Mouse (Mus musculus) CH12.LX (cell line): ENCODE data around the gene Gper1. TPM values are rescaled to one million over a fixed set of nuclear protein-coding genes. Genes with fewer than 3 reads are reported as not detected.

Experiments
- DNase-seq: peaks from one replicate; pipeline ENCODE4 v3.0.0-alpha.2; 2013; ENCODE audit errors: extremely low read depth
- H3K27ac ChIP-seq: 2 replicates; pipeline ENCODE4 v1.5.1; 2012; ENCODE audit warnings: low read depth, mild to moderate bottlenecking, control low read depth, moderate library complexity; ENCODE audit not compliant: insufficient read depth
- H3K27me3 ChIP-seq: replicated peaks from 2 replicates; pipeline ENCODE3; 2012; ENCODE audit warnings: inconsistent platforms
- H3K36me3 ChIP-seq, 2 experiments: replicated peaks in 1 of 2; 2 replicates each; pipeline versions ENCODE3 to v1.6.1; 2012; ENCODE audit warnings: inconsistent platforms in 1 of 2, low read length in 1 of 2, mild to moderate bottlenecking in 1 of 2, mixed read lengths in 1 of 2, moderate library complexity in 1 of 2; ENCODE audit not compliant: control insufficient read depth in 1 of 2, insufficient read depth in 1 of 2
- H3K4me1 ChIP-seq, 2 experiments: 2 replicates each; pipeline ENCODE4 v1.6.1; 2012; ENCODE audit warnings: inconsistent platforms in 1 of 2, moderate library complexity in 1 of 2; ENCODE audit not compliant: insufficient read depth in 2 of 2, control insufficient read depth in 1 of 2
- H3K4me2 ChIP-seq: 2 replicates; pipeline ENCODE4 v1.6.1; 2012; ENCODE audit warnings: low read depth, mild to moderate bottlenecking, control low read depth; ENCODE audit not compliant: poor library complexity, insufficient read depth, severe bottlenecking
- H3K4me3 ChIP-seq, 3 experiments: fragments of 150-350 bp in 1 of 3; sonication (generic) in 1 of 3; replicated peaks in 1 of 3; 2 replicates each; pipeline versions ENCODE3 to v1.5.1; 2011 to 2012; ENCODE audit warnings: low read depth in 2 of 3, low read length in 2 of 3, mild to moderate bottlenecking in 2 of 3, moderate library complexity in 2 of 3, control low read depth in 1 of 3, improper control_type of control experiment in 1 of 3, inconsistent platforms in 1 of 3, mixed read lengths in 1 of 3; ENCODE audit not compliant: poor library complexity in 1 of 3
- H3K79me2 ChIP-seq: replicated peaks from 2 replicates; pipeline ENCODE4 v1.6.1; 2012; ENCODE audit warnings: mild to moderate bottlenecking, moderate library complexity; ENCODE audit not compliant: control insufficient read depth, poor library complexity, insufficient read depth, severe bottlenecking; ENCODE audit errors: extremely low read depth
- H3K9ac ChIP-seq: 2 replicates; pipeline ENCODE4 v1.6.1; 2012; ENCODE audit warnings: low read depth, mild to moderate bottlenecking, control low read depth, moderate library complexity; ENCODE audit not compliant: insufficient read depth
- H3K9me3 ChIP-seq: replicated peaks from 2 replicates; pipeline ENCODE3; 2012; ENCODE audit warnings: low read length, inconsistent platforms, mixed read lengths
- BHLHE40 ChIP-seq: IDR thresholded peaks from 2 replicates; pipeline ENCODE4 v1.6.1; 2011; ENCODE audit warnings: mild to moderate bottlenecking, low read depth, low read length, improper control_type of control experiment
- CHD1 ChIP-seq: IDR thresholded peaks from 2 replicates; pipeline ENCODE4 v1.6.1; 2012; ENCODE audit warnings: low read depth, low read length, improper control_type of control experiment, inconsistent platforms
- CHD2 ChIP-seq: IDR thresholded peaks from 2 replicates; pipeline ENCODE4 v1.6.1; 2011; ENCODE audit warnings: low read length, improper control_type of control experiment
- CTCF ChIP-seq, 2 experiments: IDR thresholded peaks in 1 of 2; conservative IDR thresholded peaks in 1 of 2; 2 replicates each; pipeline ENCODE4 v1.5.1; 2011 to 2012; ENCODE audit warnings: low read depth in 2 of 2, low read length in 2 of 2, improper control_type of control experiment in 1 of 2, inconsistent platforms in 1 of 2, mild to moderate bottlenecking in 1 of 2, moderate library complexity in 1 of 2
- ELF1 ChIP-seq: IDR thresholded peaks from 2 replicates; pipeline ENCODE4 v1.6.1; 2014; ENCODE audit warnings: low read depth, mild to moderate bottlenecking, inconsistent platforms, low read length, improper control_type of control experiment
- EP300 ChIP-seq: IDR thresholded peaks from 2 replicates; pipeline ENCODE4 v1.6.1; 2011; ENCODE audit warnings: low read length, improper control_type of control experiment
- GABPA ChIP-seq: IDR thresholded peaks from 2 replicates; pipeline ENCODE4 v1.6.1; 2012; ENCODE audit warnings: low read depth, low read length, improper control_type of control experiment, inconsistent platforms; ENCODE audit not compliant: insufficient replicate concordance
- HCFC1 ChIP-seq: IDR thresholded peaks from 2 replicates; pipeline ENCODE4 v1.6.1; 2012; ENCODE audit warnings: low read depth, mild to moderate bottlenecking, inconsistent platforms, low read length, improper control_type of control experiment
- IRF4 ChIP-seq: IDR thresholded peaks from 2 replicates; pipeline ENCODE4 v1.6.1; 2014; ENCODE audit warnings: low read depth, mild to moderate bottlenecking, inconsistent platforms, low read length, improper control_type of control experiment
- MAFK ChIP-seq: IDR thresholded peaks from 2 replicates; pipeline ENCODE4 v1.6.1; 2011; ENCODE audit warnings: low read length, improper control_type of control experiment; ENCODE audit not compliant: insufficient replicate concordance
- MAZ ChIP-seq: IDR thresholded peaks from 2 replicates; pipeline ENCODE4 v1.6.1; 2012; ENCODE audit warnings: low read depth, mild to moderate bottlenecking, inconsistent platforms, low read length, improper control_type of control experiment, moderate library complexity
- MEF2A ChIP-seq: IDR thresholded peaks from 2 replicates; pipeline ENCODE4 v1.6.1; 2014; ENCODE audit warnings: low read depth, mild to moderate bottlenecking, inconsistent platforms, low read length, improper control_type of control experiment, borderline replicate concordance
- NRF1 ChIP-seq: IDR thresholded peaks from 2 replicates; pipeline ENCODE4 v1.6.1; 2014; ENCODE audit warnings: low read depth, mild to moderate bottlenecking, inconsistent platforms, low read length, improper control_type of control experiment, moderate library complexity
- PAX5 ChIP-seq: IDR thresholded peaks from 2 replicates; pipeline ENCODE4 v1.6.1; 2012; ENCODE audit warnings: low read length, inconsistent platforms, mixed read lengths
- POLR2A ChIP-seq: IDR thresholded peaks from 2 replicates; pipeline ENCODE4 v1.6.1; 2011; ENCODE audit warnings: low read depth, mild to moderate bottlenecking, improper control_type of control experiment, low read length
- SIN3A ChIP-seq: IDR thresholded peaks from 2 replicates; pipeline ENCODE4 v1.6.1; 2012; ENCODE audit warnings: low read length, improper control_type of control experiment, inconsistent platforms
- SMC3 ChIP-seq: IDR thresholded peaks from 2 replicates; pipeline ENCODE4 v1.6.1; 2011; ENCODE audit warnings: low read depth, low read length, improper control_type of control experiment
- UBTF ChIP-seq: IDR thresholded peaks from 2 replicates; pipeline ENCODE4 v1.6.1; 2012; ENCODE audit warnings: low read depth, mild to moderate bottlenecking, inconsistent platforms, low read length, improper control_type of control experiment, moderate library complexity
- USF2 ChIP-seq: conservative IDR thresholded peaks from 2 replicates; pipeline ENCODE4 v1.6.1; 2011; ENCODE audit warnings: low read depth, low read length, improper control_type of control experiment
- ZMIZ1 ChIP-seq: IDR thresholded peaks from 2 replicates; pipeline ENCODE4 v1.6.1; 2012; ENCODE audit warnings: low read depth, mild to moderate bottlenecking, inconsistent platforms, low read length, improper control_type of control experiment
- ZNF384 ChIP-seq: IDR thresholded peaks from 2 replicates; pipeline ENCODE4 v1.6.1; 2012; ENCODE audit warnings: low read depth, low read length, improper control_type of control experiment, inconsistent platforms
- dilution Hi-C: fragments of 300-500 bp; cut with MboI; formaldehyde crosslinking; loops from 2 replicates; pipeline ENCODE4 v1.14.3; 2020; ENCODE audit warnings: low sequenced_read_pairs; ENCODE audit not compliant: extremely low pct_unique_long_range_greater_than_20kb, extremely low pct_ligation_motif_present
- in situ Hi-C: fragments of 300-500 bp; cut with MboI; formaldehyde crosslinking; loops from 3 replicates; pipeline ENCODE4 v1.14.3; 2019; ENCODE audit warnings: low sequenced_read_pairs, low pct_ligation_motif_present, low pct_unique_long_range_greater_than_20kb, mixed read lengths
- polyA plus RNA-seq: library from polyadenylated mRNA; unstranded; fragments of >175 nt; gene quantifications from 2 replicates; pipeline ENCODE4 v1.2.1, GENCODE M21; 2012; ENCODE audit warnings: low read depth; ENCODE audit not compliant: insufficient read length
- total RNA-seq, 2 experiments: library from RNA; depleted of rRNA; stranded (reverse); fragments of 300-350 nt in 1 of 2; fragments of >200 nt in 1 of 2; gene quantifications; 2 replicates each; pipeline ENCODE4 v1.2.3; 2012 to 2014

Gper1 gene
- total and polyA plus RNA-seq, 3 experiments, result 0.13 TPM; not detected in 2

DNA sequence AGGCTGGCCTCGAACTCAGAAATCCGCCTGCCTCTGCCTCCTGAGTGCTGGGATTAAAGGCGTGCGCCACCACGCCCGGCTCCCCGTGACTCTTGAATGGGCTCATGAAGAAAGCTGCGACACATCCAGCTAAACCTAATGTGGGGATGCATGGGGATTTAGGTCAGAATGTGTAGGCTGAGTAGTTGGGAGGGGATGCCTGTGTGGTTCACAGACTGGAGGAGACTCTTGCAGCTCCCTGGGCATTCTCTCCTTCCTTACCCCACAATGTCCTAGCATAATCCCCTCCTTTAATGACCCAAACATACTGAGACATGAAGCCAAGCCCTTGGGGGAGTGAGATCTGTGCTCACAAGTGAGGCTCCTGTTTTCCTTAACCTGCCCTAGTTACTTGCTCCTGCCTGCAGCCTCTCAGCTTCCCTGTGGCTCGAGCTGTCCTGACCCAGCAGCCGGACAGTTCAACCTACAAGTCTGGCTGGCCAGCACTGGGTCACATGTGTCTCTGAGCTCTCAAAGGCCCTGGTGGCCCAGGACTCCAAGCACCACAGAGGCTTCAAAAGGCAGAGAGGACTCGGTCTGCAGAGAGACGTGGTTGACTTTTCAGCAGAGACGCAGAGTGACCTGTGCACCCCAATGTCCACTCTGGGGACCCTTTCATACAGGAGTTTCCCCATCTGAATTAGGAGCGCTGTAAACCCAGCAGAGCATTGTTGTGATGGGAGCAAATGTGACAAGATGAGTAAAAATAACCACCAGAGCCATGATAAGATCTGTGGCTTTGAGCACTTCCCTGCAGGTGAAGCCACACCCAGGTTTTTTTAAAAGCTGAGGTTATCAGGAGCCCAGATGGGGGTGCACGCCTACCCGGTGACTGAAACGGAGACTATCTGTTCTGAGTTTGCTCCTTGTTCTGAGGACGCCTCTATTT is 41.1 kb upstream of the Gper1 start:
- Histone ChIP-seq H3K27me3 (no peaks in the 10 kb centered on the region), H3K27ac (no peak overlapping the region), H3K9me3 (no peaks in the 10 kb centered on the region), H3K4me1 (peaks cover 0 to 20% of the 10 kb centered on the region in 2 experiments; a peak in 2 of 4 replicates), H3K4me3 (no peak overlapping the region), H3K9ac (no peak overlapping the region), H3K79me2 (no peaks in the 10 kb centered on the region), H3K36me3 (peaks cover 0 to 42% of the 10 kb centered on the region in 2 experiments), H3K4me2 (no peak overlapping the region)
- DNase-seq, result peak; percentile 68
- dilution Hi-C loops, result no loop called here
- TF ChIP-seq ZNF384, result peak; percentile 82
- peak; percentile 24; the same call in 1 of the 2 replicates for TF ChIP-seq EP300
- peak; percentile 52; the same call in 1 of the 2 replicates for TF ChIP-seq MEF2A
- peak; percentile 19; the same call in 1 of the 2 replicates for TF ChIP-seq IRF4
- TF ChIP-seq MAZ, result no peak
- no peak for TF ChIP-seq GABPA
- no peak for TF ChIP-seq UBTF
- TF ChIP-seq NRF1, result no peak
- TF ChIP-seq BHLHE40, result peak; percentile 34; the same call in 1 of the 2 replicates
- TF ChIP-seq POLR2A, result no peak
- in situ Hi-C loops, result no loop called here

- DNase-seq, result peak; percentile 19
- no peak overlapping the region for H3K4me3 ChIP-seq
- H3K27me3 ChIP-seq, result no peaks in the 10 kb centered on the region
- no peak overlapping the region for H3K4me2 ChIP-seq
- in situ Hi-C loops, result no loop called here
- dilution Hi-C loops, result no loop called here
- no peak overlapping the region for H3K27ac ChIP-seq
- H3K79me2 ChIP-seq, result no peaks in the 10 kb centered on the region
- TF ChIP-seq CHD1 (no peak), HCFC1 (no peak), USF2 (no peak), PAX5 (no peak), ZMIZ1 (no peak), SIN3A (no peak), ELF1 (no peak), MAFK (no peak), GABPA (no peak), SMC3 (no peak), CHD2 (no peak), MAZ (no peak), CTCF (conservative IDR thresholded peaks at IDR 0.05 in 1 of 2, IDR thresholded peaks at IDR 0.05 in 1 of 2; ENCODE audit: low read depth in 2 of 2, low read length in 2 of 2) (no peak)
- TF ChIP-seq, all 38 proteins: peak for 0
- Histone ChIP-seq H3K36me3 (peaks cover 0 to 37% of the 10 kb centered on the region in 2 experiments), H3K9me3 (no peaks in the 10 kb centered on the region), H3K4me1 (peaks cover 0 to 24% of the 10 kb centered on the region in 2 experiments; a peak in 2 of 4 replicates), H3K9ac (no peak overlapping the region)
These were observed 40.2 kb upstream of the Gper1 start for GRCm38 (mm10) chr5:139382760-139383159.
